Mouse (Mus musculus) adrenal gland, postnatal 14 days (tissue): Measurements from ENCODE around the gene Smg9. TPM values are rescaled to one million over a fixed set of nuclear protein-coding genes. Genes with fewer than 3 reads are reported as not detected.

Experiments used
- DNase-seq: peaks from one replicate; pipeline ENCODE4 v3.0.0; 2021; ENCODE audit warnings: mixed read lengths
- total RNA-seq: library from RNA; stranded (reverse); gene quantifications from 2 replicates; pipeline ENCODE4 v1.2.3, GENCODE M21; 2021

Smg9 gene
- total RNA-seq, 1 experiment from 2014 or later: 17.3 TPM

- peak; percentile 36 for DNase-seq
These were observed 46.0 kb downstream of the Smg9 start for GRCm38 (mm10) chr7:24445266-24445926.

- DNase-seq: no peak
These were observed 47.4 kb downstream of the Smg9 start for GRCm38 (mm10) chr7:24446697-24447340.

GRCm38 (mm10) chr7:24448782-24449517 lies 49.5 kb downstream of the Smg9 start:
- peak; percentile 69 for DNase-seq

- DNase-seq: no peak
These were observed 51.2 kb downstream of the Smg9 start for GRCm38 (mm10) chr7:24450585-24451017.

- DNase-seq: no peak
These were observed 52.5 kb downstream of the Smg9 start, which contains the start of gene Irgc1 for GRCm38 (mm10) chr7:24451855-24452311. Gene Irgc1, minus strand, starts transcription at chr7:24452297.

- DNase-seq: no peak
These were observed 54.8 kb downstream of the Smg9 start for GRCm38 (mm10) chr7:24454199-24454598.

GRCm38 (mm10) chr7:24455726-24456125 lies 56.3 kb downstream of the Smg9 start:
- no peak for DNase-seq

- DNase-seq: no peak
These were observed 58.4 kb downstream of the Smg9 start for GRCm38 (mm10) chr7:24457726-24458370.

GRCm38 (mm10) chr7:24459440-24459839 lies 60.0 kb downstream of the Smg9 start:
- no peak for DNase-seq

- DNase-seq: peak; percentile 43
These were observed 60.4 kb downstream of the Smg9 start for GRCm38 (mm10) chr7:24459843-24460242.

GRCm38 (mm10) chr7:24461376-24462051 lies 62.1 kb downstream of the Smg9 start:
- peak; percentile 79 for DNase-seq

GRCm38 (mm10) chr7:24462388-24463319 lies 63.2 kb downstream of the Smg9 start, which contains the start of gene Plaur:
Gene Plaur, plus strand, starts transcription at chr7:24462484.
- DNase-seq: peak; percentile 59

GRCm38 (mm10) chr7:24466835-24467234 lies 67.4 kb downstream of the Smg9 start:
- no peak for DNase-seq

- DNase-seq: no peak
These were observed 68.5 kb downstream of the Smg9 start for GRCm38 (mm10) chr7:24467886-24468285.

- DNase-seq: no peak
These were observed 69.7 kb downstream of the Smg9 start for GRCm38 (mm10) chr7:24469126-24469525.

- DNase-seq: peak; percentile 84
These were observed 70.9 kb downstream of the Smg9 start for GRCm38 (mm10) chr7:24470356-24470755.
